Mouse (Mus musculus): ENCODE measurements at regions not wholly inside any gene's neighbourhood (a gene's known extent, or its start where the extent isn't known, plus 50 kb on each side); places are given as distances from the start of the nearest gene placed in this dataset.
A peak's percentile ranks its signal among the peaks of the same experiment; 100 is the strongest.

GRCm38 (mm10) chr5:133171266-133171665, 628.1 kb upstream of the Auts2 start:
- no peak for TF ChIP-seq CTCF (IDR thresholded peaks at IDR 0.05)
- no peak for DNase-seq
- Histone ChIP-seq H3K4me3 (no peak overlapping the region), H3K27ac (no peak overlapping the region)
- intact Hi-C loops (cut with DNase I), result no loop called here

- intact Hi-C loops (cut with DNase I), result no loop called here
- Histone ChIP-seq H3K4me3 (no peak overlapping the region), H3K27ac (no peak overlapping the region)
- no peak for TF ChIP-seq CTCF (IDR thresholded peaks at IDR 0.05)
- DNase-seq, result no peak
These were observed 624.4 kb upstream of the Auts2 start for GRCm38 (mm10) chr5:133167576-133167975.

- TF ChIP-seq CTCF (IDR thresholded peaks at IDR 0.05), result no peak
- H3K27ac ChIP-seq, result no peak overlapping the region
- peak; percentile 29 for DNase-seq
- no peak overlapping the region for H3K4me3 ChIP-seq
- intact Hi-C loops (cut with DNase I), result no loop called here
These were observed 623.9 kb upstream of the Auts2 start for GRCm38 (mm10) chr5:133167001-133167461.

GRCm38 (mm10) chr5:133156115-133156857, 613.1 kb upstream of the Auts2 start:
- H3K27ac ChIP-seq, result no peak overlapping the region
- TF ChIP-seq CTCF (IDR thresholded peaks at IDR 0.05), result no peak
- DNase-seq, result no peak
- intact Hi-C loops (cut with DNase I), result no loop called here
- no peak overlapping the region for H3K4me3 ChIP-seq

- intact Hi-C loops (cut with DNase I), result no loop called here
- H3K4me3 ChIP-seq, result no peak overlapping the region
- no peak for TF ChIP-seq CTCF (IDR thresholded peaks at IDR 0.05)
- no peak overlapping the region for H3K27ac ChIP-seq
- DNase-seq, result no peak
These were observed 602.9 kb upstream of the Auts2 start for GRCm38 (mm10) chr5:133145996-133146395.

GRCm38 (mm10) chr5:133143679-133144078, 600.5 kb upstream of the Auts2 start:
- H3K27ac ChIP-seq, result no peak overlapping the region
- no peak overlapping the region for H3K4me3 ChIP-seq
- DNase-seq, result no peak
- intact Hi-C loops (cut with DNase I), result no loop called here
- no peak for TF ChIP-seq CTCF (IDR thresholded peaks at IDR 0.05)

GRCm38 (mm10) chr5:133142401-133143115, 599.4 kb upstream of the Auts2 start:
- H3K27ac ChIP-seq, result no peak overlapping the region
- DNase-seq, result no peak
- no peak overlapping the region for H3K4me3 ChIP-seq
- no peak for TF ChIP-seq CTCF (IDR thresholded peaks at IDR 0.05)
- intact Hi-C loops (cut with DNase I), result no loop called here

GRCm38 (mm10) chr5:133131042-133131441, 587.9 kb upstream of the Auts2 start:
- intact Hi-C loops (cut with DNase I), result no loop called here
- DNase-seq, result no peak
- no peak for TF ChIP-seq CTCF (IDR thresholded peaks at IDR 0.05)
- Histone ChIP-seq H3K27ac (no peak overlapping the region), H3K4me3 (no peak overlapping the region)

GRCm38 (mm10) chr5:133130316-133130715, 587.2 kb upstream of the Auts2 start:
- intact Hi-C loops (cut with DNase I), result no loop called here
- DNase-seq, result no peak
- Histone ChIP-seq H3K27ac (no peak overlapping the region), H3K4me3 (no peak overlapping the region)
- no peak for TF ChIP-seq CTCF (IDR thresholded peaks at IDR 0.05)

- no peak overlapping the region for H3K27ac ChIP-seq
- no peak for DNase-seq
- no peak for TF ChIP-seq CTCF (IDR thresholded peaks at IDR 0.05)
- intact Hi-C loops (cut with DNase I), result no loop called here
- H3K4me3 ChIP-seq, result no peak overlapping the region
These were observed 581.1 kb upstream of the Auts2 start for GRCm38 (mm10) chr5:133124223-133124622.

GRCm38 (mm10) chr5:133113946-133114345, 570.8 kb upstream of the Auts2 start:
- no peak for DNase-seq
- TF ChIP-seq CTCF (IDR thresholded peaks at IDR 0.05), result no peak
- no peak overlapping the region for H3K27ac ChIP-seq
- no peak overlapping the region for H3K4me3 ChIP-seq
- intact Hi-C loops (cut with DNase I), result no loop called here

- H3K27ac ChIP-seq, result no peak overlapping the region
- intact Hi-C loops (cut with DNase I), result no loop called here
- DNase-seq, result no peak
- TF ChIP-seq CTCF (IDR thresholded peaks at IDR 0.05), result no peak
- H3K4me3 ChIP-seq, result no peak overlapping the region
These were observed 570.0 kb upstream of the Auts2 start for GRCm38 (mm10) chr5:133113183-133113582.

GRCm38 (mm10) chr5:133106691-133107354, 563.7 kb upstream of the Auts2 start:
- Histone ChIP-seq H3K4me3 (no peak overlapping the region), H3K27ac (no peak overlapping the region)
- TF ChIP-seq CTCF (IDR thresholded peaks at IDR 0.05), result no peak
- intact Hi-C loops (cut with DNase I), result no loop called here
- DNase-seq, result no peak

Data from gastrocnemius, adult 2 months (tissue).